Mouse (Mus musculus): ENCODE measurements around the gene Rasa3. TPM values are rescaled to one million over a fixed set of nuclear protein-coding genes. Genes with fewer than 3 reads are reported as not detected.

Gene Rasa3
- polyA plus RNA-seq, 1 experiment from 2014 or later, result 23.0 TPM

DNA sequence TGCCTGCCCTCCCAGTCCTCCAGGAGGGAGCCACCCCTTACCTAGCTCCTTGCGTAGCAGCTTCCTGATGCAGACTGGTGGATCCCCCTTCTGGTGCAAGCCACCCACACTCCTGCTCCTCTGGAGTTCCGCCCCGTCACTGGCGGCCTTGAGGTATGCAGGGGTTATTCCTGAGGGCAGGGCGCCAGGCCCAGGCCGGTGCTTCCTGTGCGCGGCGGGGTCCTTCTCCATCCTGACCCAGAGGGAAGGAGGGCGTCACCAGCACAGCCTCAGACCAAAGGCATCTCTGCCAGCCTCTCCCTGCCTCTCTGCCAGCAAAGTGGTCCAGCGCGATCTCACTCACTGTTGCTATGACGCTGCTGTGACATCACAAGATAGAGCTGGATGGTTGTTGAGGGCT lies 115.3 kb downstream of the Rasa3 start, which contains the start of gene 1700029H14Rik:
TSS of gene 1700029H14Rik (minus strand) at position 344 of the 400 bp plus-strand sequence.
- H3K9ac ChIP-seq (replicated peaks; ENCODE audit: low read depth, low read length), result no peak within 1 kb of the TSS
- no peaks in the 10 kb centered on the region for H3K4me1 ChIP-seq (ENCODE audit: control insufficient read depth, insufficient read depth, low read length)
- H3K36me3 ChIP-seq (ENCODE audit: control insufficient read depth, insufficient read depth, low read length), result no peaks in the 10 kb centered on the region
- H3K27ac ChIP-seq (ENCODE audit: low read length), result no peak within 1 kb of the TSS
- ATAC-seq (ENCODE audit: insufficient number of reproducible peaks, insufficient read depth, low FRiP score, low read depth), result no peak
- no peak within 1 kb of the TSS for H3K4me2 ChIP-seq (replicated peaks; ENCODE audit: low read depth, low read length)
- H3K9me3 ChIP-seq (ENCODE audit: control insufficient read depth, low read depth, low read length), result no peaks in the 10 kb centered on the region
- H3K27me3 ChIP-seq (ENCODE audit: control insufficient read depth, insufficient read depth, low read length), result no peaks in the 10 kb centered on the region
- 24% methylated on average over 13 of the region's 13 CpGs for WGBS
- no peak within 1 kb of the TSS for H3K4me3 ChIP-seq (ENCODE audit: low read depth, low read length)

DNA sequence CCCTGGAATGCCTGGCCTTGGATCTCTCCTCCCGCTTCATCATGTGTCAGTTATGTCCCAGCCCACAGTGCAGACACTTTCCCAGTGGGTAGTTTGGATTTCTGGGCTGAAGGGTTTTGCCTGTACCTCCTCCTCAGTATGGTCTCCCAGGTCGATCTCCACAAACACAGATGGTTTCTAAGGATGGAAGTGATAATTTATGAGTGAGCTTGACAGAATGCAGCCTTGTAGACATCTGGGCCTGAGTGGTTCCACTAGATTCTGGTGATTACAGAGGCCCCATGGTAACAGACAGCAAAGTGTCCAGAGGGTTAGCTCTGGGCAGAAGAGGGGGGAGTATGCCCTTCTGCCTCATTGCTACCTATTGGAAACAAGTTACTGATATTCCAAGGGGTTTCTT lies 119.9 kb downstream of the Rasa3 start:
- ATAC-seq (ENCODE audit: insufficient number of reproducible peaks, insufficient read depth, low FRiP score, low read depth), result no peak

DNA sequence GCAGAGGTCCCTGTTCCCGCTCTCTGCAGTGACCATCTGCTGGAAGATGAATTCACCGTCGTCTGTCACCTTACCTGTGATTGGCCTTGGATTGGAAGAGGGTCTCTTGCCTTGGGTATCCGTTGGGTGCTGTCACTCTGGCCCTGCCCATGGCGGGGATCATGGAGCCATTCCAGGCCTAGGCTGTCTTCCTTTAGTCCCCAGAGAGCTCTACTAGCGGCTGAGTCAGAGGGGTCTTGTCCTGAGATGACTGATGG lies 125.9 kb downstream of the Rasa3 start:
- Histone ChIP-seq H3K9ac (replicated peaks; ENCODE audit: low read depth, low read length) (no peak overlapping the region), H3K27me3 (ENCODE audit: control insufficient read depth, insufficient read depth, low read length) (no peaks in the 10 kb centered on the region), H3K27ac (ENCODE audit: low read length) (no peak overlapping the region), H3K4me2 (replicated peaks; ENCODE audit: low read depth, low read length) (no peak overlapping the region), H3K36me3 (ENCODE audit: control insufficient read depth, insufficient read depth, low read length) (no peaks in the 10 kb centered on the region), H3K4me3 (ENCODE audit: low read depth, low read length) (no peak overlapping the region), H3K9me3 (ENCODE audit: control insufficient read depth, low read depth, low read length) (no peaks in the 10 kb centered on the region), H3K4me1 (ENCODE audit: control insufficient read depth, insufficient read depth, low read length) (0 out of 2 replicates have a peak, but pooled peaks cover 3% of the 10 kb centered on the region)
- ATAC-seq (ENCODE audit: insufficient number of reproducible peaks, insufficient read depth, low FRiP score, low read depth), result no peak
- 87% methylated on average over 6 of the region's 6 CpGs for WGBS

More for the DNA sequence above, 119.9 kb downstream of the Rasa3 start:
- Histone ChIP-seq H3K27me3 (ENCODE audit: control insufficient read depth, insufficient read depth, low read length) (no peaks in the 10 kb centered on the region), H3K36me3 (ENCODE audit: control insufficient read depth, insufficient read depth, low read length) (no peaks in the 10 kb centered on the region), H3K4me2 (replicated peaks; ENCODE audit: low read depth, low read length) (no peak overlapping the region), H3K9me3 (ENCODE audit: control insufficient read depth, low read depth, low read length) (no peaks in the 10 kb centered on the region), H3K4me3 (ENCODE audit: low read depth, low read length) (no peak overlapping the region), H3K27ac (ENCODE audit: low read length) (no peak overlapping the region), H3K9ac (replicated peaks; ENCODE audit: low read depth, low read length) (no peak overlapping the region), H3K4me1 (ENCODE audit: control insufficient read depth, insufficient read depth, low read length) (no peaks in the 10 kb centered on the region)
- 55% methylated on average over 2 of the region's 2 CpGs for WGBS

DNA sequence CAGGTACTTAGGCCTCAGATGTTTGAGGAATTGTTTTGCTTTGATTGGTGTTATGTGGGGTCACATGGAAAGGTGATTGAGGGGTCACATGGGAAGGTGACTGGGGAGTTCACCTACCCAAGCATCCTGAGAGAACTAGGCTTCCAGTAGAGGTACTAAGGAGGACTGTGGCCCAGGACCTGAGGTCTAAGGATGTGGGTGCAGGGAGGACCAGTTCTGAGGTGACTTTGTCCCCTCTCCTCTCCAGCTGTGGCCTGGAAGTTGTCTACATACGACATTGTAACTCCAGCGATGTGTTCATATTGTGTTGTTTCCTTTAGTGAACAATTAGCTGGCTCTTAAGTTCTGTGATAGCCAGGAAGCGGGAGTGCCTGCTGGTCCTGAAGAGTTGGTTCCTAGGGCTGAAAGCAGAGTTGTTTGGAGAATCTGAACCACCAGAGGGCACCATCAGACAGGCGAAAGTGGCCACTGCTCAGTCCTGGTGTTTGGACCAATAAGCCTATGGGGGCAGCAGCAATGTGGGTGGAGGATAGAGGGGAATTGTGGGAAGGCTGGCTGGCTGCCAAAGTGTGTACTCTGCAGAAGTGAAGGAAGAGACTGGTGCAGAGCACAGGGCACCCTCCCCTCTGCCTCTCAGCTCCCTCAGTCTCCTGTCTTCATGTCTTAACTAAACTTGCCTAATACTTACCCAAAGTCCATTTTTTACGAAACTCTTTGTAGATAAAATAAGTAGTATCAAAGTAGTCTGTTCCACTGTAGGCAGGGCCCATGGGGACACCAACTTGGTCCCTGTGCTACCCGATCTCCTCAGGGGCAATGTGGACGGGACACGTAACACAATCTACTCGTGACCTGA lies 126.5 kb downstream of the Rasa3 start:
- Histone ChIP-seq H3K9ac (replicated peaks; ENCODE audit: low read depth, low read length) (no peak overlapping the region), H3K27ac (ENCODE audit: low read length) (no peak overlapping the region), H3K4me1 (ENCODE audit: control insufficient read depth, insufficient read depth, low read length) (0 out of 2 replicates have a peak, but pooled peaks cover 3% of the 10 kb centered on the region), H3K4me3 (ENCODE audit: low read depth, low read length) (no peak overlapping the region), H3K4me2 (replicated peaks; ENCODE audit: low read depth, low read length) (no peak overlapping the region), H3K27me3 (ENCODE audit: control insufficient read depth, insufficient read depth, low read length) (no peaks in the 10 kb centered on the region), H3K9me3 (ENCODE audit: control insufficient read depth, low read depth, low read length) (no peaks in the 10 kb centered on the region; the same call in 1 of the 2 replicates), H3K36me3 (ENCODE audit: control insufficient read depth, insufficient read depth, low read length) (no peaks in the 10 kb centered on the region)
- ATAC-seq (ENCODE audit: insufficient number of reproducible peaks, insufficient read depth, low FRiP score, low read depth), result peak; percentile 87
- WGBS, result 53% methylated on average over 9 of the region's 9 CpGs

GRCm38 (mm10) chr8:13548831-13549230 lies 128.6 kb downstream of the Rasa3 start:
- ATAC-seq (ENCODE audit: insufficient number of reproducible peaks, insufficient read depth, low FRiP score, low read depth), result peak; percentile 42; the same call in 1 of the 2 replicates
- 0 out of 2 replicates have a peak, but pooled peaks cover 3% of the 10 kb centered on the region for H3K4me1 ChIP-seq (ENCODE audit: control insufficient read depth, insufficient read depth, low read length)
- no peak overlapping the region for H3K4me3 ChIP-seq (ENCODE audit: low read depth, low read length)
- H3K4me2 ChIP-seq (replicated peaks; ENCODE audit: low read depth, low read length), result no peak overlapping the region
- H3K27ac ChIP-seq (ENCODE audit: low read length), result peak overlapping the region; percentile 34; the same call in 1 of the 2 replicates
- no peaks in the 10 kb centered on the region; the same call in 1 of the 2 replicates for H3K9me3 ChIP-seq (ENCODE audit: control insufficient read depth, low read depth, low read length)
- H3K27me3 ChIP-seq (ENCODE audit: control insufficient read depth, insufficient read depth, low read length), result no peaks in the 10 kb centered on the region
- no peaks in the 10 kb centered on the region for H3K36me3 ChIP-seq (ENCODE audit: control insufficient read depth, insufficient read depth, low read length)
- WGBS, result 24% methylated on average over 9 of the region's 9 CpGs
- H3K9ac ChIP-seq (replicated peaks; ENCODE audit: low read depth, low read length), result no peak overlapping the region

DNA sequence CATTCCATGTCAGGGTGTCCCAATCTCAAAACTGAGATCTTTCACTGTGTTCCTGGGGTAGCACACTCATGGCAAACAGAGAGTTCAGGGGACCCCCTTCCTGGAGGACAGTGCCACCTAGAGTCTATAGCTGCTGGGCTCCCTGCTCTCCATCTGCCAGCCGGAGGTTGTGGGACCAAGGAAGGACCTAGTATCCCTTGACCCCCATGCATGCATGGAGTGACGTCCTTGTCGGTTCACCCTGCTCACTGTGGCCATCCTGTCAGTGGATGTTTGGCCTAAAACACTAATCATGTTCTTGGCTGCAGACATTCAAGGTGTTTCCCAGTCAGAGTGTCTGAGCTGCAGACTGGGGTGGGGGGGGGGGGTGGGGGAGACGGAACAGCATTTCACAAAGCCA lies 129.2 kb downstream of the Rasa3 start:
- 0 out of 2 replicates have a peak, but pooled peaks cover 3% of the 10 kb centered on the region for H3K4me1 ChIP-seq (ENCODE audit: control insufficient read depth, insufficient read depth, low read length)
- peak overlapping the region; percentile 34; the same call in 1 of the 2 replicates for H3K27ac ChIP-seq (ENCODE audit: low read length)
- no peaks in the 10 kb centered on the region for H3K27me3 ChIP-seq (ENCODE audit: control insufficient read depth, insufficient read depth, low read length)
- no peak overlapping the region for H3K4me2 ChIP-seq (replicated peaks; ENCODE audit: low read depth, low read length)
- H3K36me3 ChIP-seq (ENCODE audit: control insufficient read depth, insufficient read depth, low read length), result no peaks in the 10 kb centered on the region
- H3K9ac ChIP-seq (replicated peaks; ENCODE audit: low read depth, low read length), result no peak overlapping the region
- no peaks in the 10 kb centered on the region; the same call in 1 of the 2 replicates for H3K9me3 ChIP-seq (ENCODE audit: control insufficient read depth, low read depth, low read length)
- WGBS, result 37% methylated on average over 4 of the region's 4 CpGs
- ATAC-seq (ENCODE audit: insufficient number of reproducible peaks, insufficient read depth, low FRiP score, low read depth), result no peak
- H3K4me3 ChIP-seq (ENCODE audit: low read depth, low read length), result no peak overlapping the region

DNA sequence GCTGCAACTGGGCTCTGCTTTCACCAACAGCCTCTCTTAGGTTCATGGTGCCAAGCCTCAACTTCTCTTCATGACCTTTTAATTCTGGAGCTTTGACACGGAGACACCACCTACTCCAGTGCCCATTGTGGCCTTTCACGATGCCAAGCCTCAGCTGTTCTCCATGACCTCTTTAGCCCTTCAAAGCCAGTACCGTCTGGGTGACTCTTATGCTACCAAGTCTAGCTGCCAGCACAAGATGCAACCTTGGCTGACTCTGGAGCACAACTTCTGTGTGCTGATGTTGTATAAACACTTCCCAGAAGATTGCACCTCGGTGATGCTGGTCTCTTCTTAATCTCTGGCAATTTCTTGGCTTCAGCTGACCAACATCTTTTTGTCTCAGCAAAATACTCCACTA lies 131.0 kb downstream of the Rasa3 start:
- H3K4me1 ChIP-seq (ENCODE audit: control insufficient read depth, insufficient read depth, low read length), result 0 out of 2 replicates have a peak, but pooled peaks cover 3% of the 10 kb centered on the region
- H3K36me3 ChIP-seq (ENCODE audit: control insufficient read depth, insufficient read depth, low read length), result no peaks in the 10 kb centered on the region
- no peak overlapping the region for H3K27ac ChIP-seq (ENCODE audit: low read length)
- H3K4me3 ChIP-seq (ENCODE audit: low read depth, low read length), result no peak overlapping the region
- no peaks in the 10 kb centered on the region for H3K27me3 ChIP-seq (ENCODE audit: control insufficient read depth, insufficient read depth, low read length)
- H3K9ac ChIP-seq (replicated peaks; ENCODE audit: low read depth, low read length), result no peak overlapping the region
- ATAC-seq (ENCODE audit: insufficient number of reproducible peaks, insufficient read depth, low FRiP score, low read depth), result no peak
- no peaks in the 10 kb centered on the region; the same call in 1 of the 2 replicates for H3K9me3 ChIP-seq (ENCODE audit: control insufficient read depth, low read depth, low read length)
- no peak overlapping the region for H3K4me2 ChIP-seq (replicated peaks; ENCODE audit: low read depth, low read length)
- WGBS, result 83% methylated on average over 4 of the region's 4 CpGs

GRCm38 (mm10) chr8:13541526-13541925 lies 135.9 kb downstream of the Rasa3 start:
- Histone ChIP-seq H3K27me3 (ENCODE audit: control insufficient read depth, insufficient read depth, low read length) (no peaks in the 10 kb centered on the region), H3K36me3 (ENCODE audit: control insufficient read depth, insufficient read depth, low read length) (no peaks in the 10 kb centered on the region), H3K9ac (replicated peaks; ENCODE audit: low read depth, low read length) (no peak overlapping the region), H3K4me2 (replicated peaks; ENCODE audit: low read depth, low read length) (no peak overlapping the region), H3K9me3 (ENCODE audit: control insufficient read depth, low read depth, low read length) (no peaks in the 10 kb centered on the region; the same call in 1 of the 2 replicates), H3K4me3 (ENCODE audit: low read depth, low read length) (no peak overlapping the region), H3K4me1 (ENCODE audit: control insufficient read depth, insufficient read depth, low read length) (no peaks in the 10 kb centered on the region), H3K27ac (ENCODE audit: low read length) (no peak overlapping the region)
- 70% methylated on average over 5 of the region's 5 CpGs for WGBS
- no peak for ATAC-seq (ENCODE audit: insufficient number of reproducible peaks, insufficient read depth, low FRiP score, low read depth)
